Mouse (Mus musculus): Measurements from ENCODE around the gene Cers1. TPM values are rescaled to one million over a fixed set of nuclear protein-coding genes. Genes with fewer than 3 reads are reported as not detected.
A peak's percentile ranks its signal among the peaks of the same experiment; 100 is the strongest.

The Cers1 gene
- polyA plus RNA-seq, 1 experiment from 2014 or later = 6.0 TPM

- no peak overlapping the region for H3K27ac ChIP-seq (replicated peaks; ENCODE audit: low read depth, low read length)
- WGBS = 59% methylated on average over 15 of the region's 15 CpGs
Measured at GRCm38 (mm10) chr8:70351035-70351999, 35.7 kb downstream of the Cers1 start.

GRCm38 (mm10) chr8:70352000-70352384 is 36.4 kb downstream of the Cers1 start:
- Histone ChIP-seq H3K4me3 (ENCODE audit: low read depth, low read length) (peak overlapping the region; percentile 95), H3K4me2 (ENCODE audit: low read depth, severe bottlenecking) (peak overlapping the region; percentile 100), H3K27me3 (ENCODE audit: control insufficient read depth, insufficient read depth, low read length) (no peaks in the 10 kb centered on the region), H3K27ac (replicated peaks; ENCODE audit: low read depth, low read length) (no peak overlapping the region), H3K4me1 (ENCODE audit: control insufficient read depth, insufficient read depth, low read length) (peaks cover 23% of the 10 kb centered on the region), H3K9ac (ENCODE audit: low read length) (peak overlapping the region; percentile 98), H3K9me3 (ENCODE audit: control insufficient read depth, low read length) (no peaks in the 10 kb centered on the region), H3K36me3 (ENCODE audit: control insufficient read depth, insufficient read depth, low read length) (peaks cover 6% of the 10 kb centered on the region; the same call in 1 of the 2 replicates)
- ATAC-seq (ENCODE audit: insufficient number of reproducible peaks, low FRiP score, low TSS enrichment, low read depth) (no peak), DNase-seq (ENCODE audit: low spot score) (no peak)
- WGBS = 24% methylated on average over 3 of the region's 3 CpGs

More at GRCm38 (mm10) chr8:70351035-70351999, 35.7 kb downstream of the Cers1 start:
- Histone ChIP-seq H3K4me1 (ENCODE audit: control insufficient read depth, insufficient read depth, low read length) (peaks cover 23% of the 10 kb centered on the region), H3K9ac (ENCODE audit: low read length) (peak overlapping the region; percentile 98), H3K27me3 (ENCODE audit: control insufficient read depth, insufficient read depth, low read length) (no peaks in the 10 kb centered on the region), H3K36me3 (ENCODE audit: control insufficient read depth, insufficient read depth, low read length) (peaks cover 6% of the 10 kb centered on the region; the same call in 1 of the 2 replicates), H3K9me3 (ENCODE audit: control insufficient read depth, low read length) (no peaks in the 10 kb centered on the region), H3K4me3 (ENCODE audit: low read depth, low read length) (peak overlapping the region; percentile 95), H3K4me2 (ENCODE audit: low read depth, severe bottlenecking) (peak overlapping the region; percentile 100)
- no peak for ATAC-seq (ENCODE audit: insufficient number of reproducible peaks, low FRiP score, low TSS enrichment, low read depth)
- DNase-seq (ENCODE audit: low spot score) = no peak

GRCm38 (mm10) chr8:70352657-70353151 is 37.1 kb downstream of the Cers1 start:
- no peaks in the 10 kb centered on the region for H3K9me3 ChIP-seq (ENCODE audit: control insufficient read depth, low read length)
- H3K4me2 ChIP-seq (ENCODE audit: low read depth, severe bottlenecking) = peak overlapping the region; percentile 100
- under 1% methylated on average over 64 of the region's 64 CpGs for WGBS
- no peaks in the 10 kb centered on the region for H3K27me3 ChIP-seq (ENCODE audit: control insufficient read depth, insufficient read depth, low read length)
- peaks cover 6% of the 10 kb centered on the region; the same call in 1 of the 2 replicates for H3K36me3 ChIP-seq (ENCODE audit: control insufficient read depth, insufficient read depth, low read length)
- ATAC-seq (ENCODE audit: insufficient number of reproducible peaks, low FRiP score, low TSS enrichment, low read depth) (peak; percentile 11), DNase-seq (ENCODE audit: low spot score) (no peak)
- peak overlapping the region; percentile 98 for H3K9ac ChIP-seq (ENCODE audit: low read length)
- H3K4me3 ChIP-seq (ENCODE audit: low read depth, low read length) = peak overlapping the region; percentile 95
- peak overlapping the region; percentile 79 for H3K27ac ChIP-seq (replicated peaks; ENCODE audit: low read depth, low read length)
- H3K4me1 ChIP-seq (ENCODE audit: control insufficient read depth, insufficient read depth, low read length) = peaks cover 23% of the 10 kb centered on the region

- Histone ChIP-seq H3K4me3 (ENCODE audit: low read depth, low read length) (peak within 1 kb of the TSS; percentile 95), H3K4me2 (ENCODE audit: low read depth, severe bottlenecking) (peak within 1 kb of the TSS; percentile 100), H3K36me3 (ENCODE audit: control insufficient read depth, insufficient read depth, low read length) (peaks cover 6% of the 10 kb centered on the region; the same call in 1 of the 2 replicates), H3K9ac (ENCODE audit: low read length) (peak within 1 kb of the TSS; percentile 98), H3K27me3 (ENCODE audit: control insufficient read depth, insufficient read depth, low read length) (no peaks in the 10 kb centered on the region), H3K9me3 (ENCODE audit: control insufficient read depth, low read length) (no peaks in the 10 kb centered on the region), H3K4me1 (ENCODE audit: control insufficient read depth, insufficient read depth, low read length) (peaks cover 23% of the 10 kb centered on the region), H3K27ac (replicated peaks; ENCODE audit: low read depth, low read length) (peak within 1 kb of the TSS; percentile 79)
- ATAC-seq (ENCODE audit: insufficient number of reproducible peaks, low FRiP score, low TSS enrichment, low read depth) = peak; percentile 89
- DNase-seq (ENCODE audit: low spot score) = peak; percentile 99
- WGBS = under 1% methylated on average over 66 of the region's 69 CpGs
Measured at GRCm38 (mm10) chr8:70353194-70353817, 37.7 kb downstream of the Cers1 start, which contains the start of gene Upf1. TSS of gene Upf1 (minus strand) at chr8:70353278.

GRCm38 (mm10) chr8:70354004-70354403 is 38.4 kb downstream of the Cers1 start:
- WGBS = 66% methylated on average over 4 of the region's 4 CpGs
- Histone ChIP-seq H3K4me1 (ENCODE audit: control insufficient read depth, insufficient read depth, low read length) (peaks cover 23% of the 10 kb centered on the region), H3K4me3 (ENCODE audit: low read depth, low read length) (peak overlapping the region; percentile 95), H3K27me3 (ENCODE audit: control insufficient read depth, insufficient read depth, low read length) (no peaks in the 10 kb centered on the region), H3K9ac (ENCODE audit: low read length) (peak overlapping the region; percentile 13), H3K27ac (replicated peaks; ENCODE audit: low read depth, low read length) (no peak overlapping the region), H3K4me2 (ENCODE audit: low read depth, severe bottlenecking) (peak overlapping the region; percentile 100), H3K9me3 (ENCODE audit: control insufficient read depth, low read length) (no peaks in the 10 kb centered on the region), H3K36me3 (ENCODE audit: control insufficient read depth, insufficient read depth, low read length) (peaks cover 3% of the 10 kb centered on the region; the same call in 1 of the 2 replicates)
- DNase-seq (ENCODE audit: low spot score) (no peak), ATAC-seq (ENCODE audit: insufficient number of reproducible peaks, low FRiP score, low TSS enrichment, low read depth) (no peak)

GRCm38 (mm10) chr8:70356111-70356510 is 40.5 kb downstream of the Cers1 start:
- DNase-seq (ENCODE audit: low spot score) = no peak
- Histone ChIP-seq H3K4me2 (ENCODE audit: low read depth, severe bottlenecking) (no peak overlapping the region), H3K27me3 (ENCODE audit: control insufficient read depth, insufficient read depth, low read length) (no peaks in the 10 kb centered on the region), H3K4me1 (ENCODE audit: control insufficient read depth, insufficient read depth, low read length) (peaks cover 13% of the 10 kb centered on the region), H3K4me3 (ENCODE audit: low read depth, low read length) (no peak overlapping the region), H3K36me3 (ENCODE audit: control insufficient read depth, insufficient read depth, low read length) (no peaks in the 10 kb centered on the region), H3K9ac (ENCODE audit: low read length) (no peak overlapping the region), H3K9me3 (ENCODE audit: control insufficient read depth, low read length) (no peaks in the 10 kb centered on the region; the same call in 1 of the 2 replicates), H3K27ac (replicated peaks; ENCODE audit: low read depth, low read length) (no peak overlapping the region)
- 79% methylated on average over 1 of the region's 1 CpGs for WGBS
- ATAC-seq (ENCODE audit: insufficient number of reproducible peaks, low FRiP score, low TSS enrichment, low read depth) = no peak

- WGBS = 28% methylated on average over 3 of the region's 3 CpGs
- H3K9ac ChIP-seq (ENCODE audit: low read length) = no peak overlapping the region
- no peak overlapping the region for H3K27ac ChIP-seq (replicated peaks; ENCODE audit: low read depth, low read length)
- no peaks in the 10 kb centered on the region for H3K36me3 ChIP-seq (ENCODE audit: control insufficient read depth, insufficient read depth, low read length)
- no peak overlapping the region for H3K4me2 ChIP-seq (ENCODE audit: low read depth, severe bottlenecking)
- DNase-seq (ENCODE audit: low spot score) = no peak
- H3K4me3 ChIP-seq (ENCODE audit: low read depth, low read length) = no peak overlapping the region
- no peaks in the 10 kb centered on the region for H3K27me3 ChIP-seq (ENCODE audit: control insufficient read depth, insufficient read depth, low read length)
- ATAC-seq (ENCODE audit: insufficient number of reproducible peaks, low FRiP score, low TSS enrichment, low read depth) = no peak
- H3K9me3 ChIP-seq (ENCODE audit: control insufficient read depth, low read length) = no peaks in the 10 kb centered on the region; the same call in 1 of the 2 replicates
- no peaks in the 10 kb centered on the region for H3K4me1 ChIP-seq (ENCODE audit: control insufficient read depth, insufficient read depth, low read length)
Measured at GRCm38 (mm10) chr8:70359411-70359810, 43.8 kb downstream of the Cers1 start.

GRCm38 (mm10) chr8:70360769-70361168 is 45.2 kb downstream of the Cers1 start:
- 51% methylated on average over 4 of the region's 4 CpGs for WGBS
- no peak overlapping the region for H3K4me3 ChIP-seq (ENCODE audit: low read depth, low read length)
- no peak for DNase-seq (ENCODE audit: low spot score)
- no peaks in the 10 kb centered on the region; the same call in 1 of the 2 replicates for H3K9me3 ChIP-seq (ENCODE audit: control insufficient read depth, low read length)
- H3K9ac ChIP-seq (ENCODE audit: low read length) = no peak overlapping the region
- no peak for ATAC-seq (ENCODE audit: insufficient number of reproducible peaks, low FRiP score, low TSS enrichment, low read depth)
- H3K27ac ChIP-seq (replicated peaks; ENCODE audit: low read depth, low read length) = no peak overlapping the region
- H3K4me2 ChIP-seq (ENCODE audit: low read depth, severe bottlenecking) = no peak overlapping the region
- no peaks in the 10 kb centered on the region for H3K36me3 ChIP-seq (ENCODE audit: control insufficient read depth, insufficient read depth, low read length)
- no peaks in the 10 kb centered on the region for H3K4me1 ChIP-seq (ENCODE audit: control insufficient read depth, insufficient read depth, low read length)
- no peaks in the 10 kb centered on the region for H3K27me3 ChIP-seq (ENCODE audit: control insufficient read depth, insufficient read depth, low read length)
